8 mouse cellular contexts compared by ENCODE assay signal in the genomic region with DNA sequence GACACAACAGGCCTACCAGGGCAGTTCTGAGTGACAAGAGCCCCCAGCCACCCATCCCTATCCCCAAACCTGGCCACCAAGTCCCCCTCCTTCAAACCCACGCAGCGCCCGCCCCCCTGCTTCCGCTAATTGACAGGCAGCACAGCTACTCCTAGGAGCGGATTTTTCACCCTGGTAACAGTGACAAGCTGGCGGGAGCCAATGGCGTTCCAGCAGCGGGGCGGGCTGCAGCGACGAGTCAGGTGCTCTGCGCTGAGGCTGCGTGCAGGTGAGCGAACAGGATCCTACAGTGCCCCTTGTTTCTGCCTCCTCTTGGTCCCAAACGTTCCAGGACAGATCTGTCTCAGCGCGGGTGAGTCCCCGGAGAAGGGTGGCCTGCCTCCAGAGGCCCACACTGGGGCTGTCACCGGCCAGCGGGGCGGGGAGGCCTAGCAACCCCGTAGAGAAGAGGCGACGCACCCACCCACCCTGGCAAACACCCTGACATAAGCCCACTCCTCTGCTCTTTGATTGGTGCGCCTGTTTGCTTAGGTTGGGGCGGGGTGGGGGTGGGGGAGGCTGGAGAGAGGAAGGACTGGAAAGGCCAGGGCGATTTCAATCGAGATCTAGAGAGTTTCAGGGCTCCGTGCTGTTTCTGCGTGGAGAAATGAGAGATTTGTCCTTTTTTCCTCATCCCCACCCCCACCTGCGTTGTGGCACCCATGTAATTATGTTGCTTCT. TPM values are rescaled to one million over a fixed set of nuclear protein-coding genes. Genes with fewer than 3 reads are reported as not detected.
A peak's percentile ranks its signal among the peaks of the same experiment; 100 is the strongest.
DNase-seq lines count a peak whose midpoint lies in the region; ATAC-seq lines count a peak whose summit lies in the region.

A gene (plus strand): TSS at position 183 of the 720 bp plus-strand sequence.

- peak within 1 kb of the TSS; percentile 79 for H3K9ac ChIP-seq in hindbrain, embryonic 13.5 days

- H3K27me3 ChIP-seq in hindbrain, embryonic 13.5 days: no peaks in the 10 kb centered on the region

- peaks cover 28% of the 10 kb centered on the region for H3K4me1 ChIP-seq in hindbrain, embryonic 13.5 days (replicated peaks)

- H3K4me2 ChIP-seq in hindbrain, embryonic 13.5 days: peak within 1 kb of the TSS; percentile 66

- peak; percentile 99 for ATAC-seq in hindbrain, embryonic 13.5 days (ENCODE audit: low FRiP score)

- peak; percentile 87 for DNase-seq in R1 (ENCODE audit: low read depth, low spot score)
- DNase-seq in cerebellum, postnatal 25 days: peak; percentile 93 to 95
- peak; percentile 70 to 83 for DNase-seq in frontal cortex, postnatal 25 days (ENCODE audit: low spot score in 2 of 2)
- DNase-seq in layer of hippocampus, postnatal 25 days (ENCODE audit: extremely low spot score in 1 of 2, low spot score in 1 of 2): peak; percentile 73 to 77
- DNase-seq in lung, postnatal 14 days: peak; percentile 82
- DNase-seq in retina, embryonic 14.5 days (ENCODE audit: low spot score): peak; percentile 83
- peak; percentile 82 to 86 for DNase-seq in thymus, postnatal 36 days

- peaks cover 33% of the 10 kb centered on the region for H3K36me3 ChIP-seq in hindbrain, embryonic 13.5 days

- peak within 1 kb of the TSS; percentile 59 for H3K4me3 ChIP-seq in hindbrain, embryonic 13.5 days

- peak within 1 kb of the TSS; percentile 93 for H3K27ac ChIP-seq in hindbrain, embryonic 13.5 days

- WGBS in hindbrain, embryonic 13.5 days: under 1% methylated on average over 31 of the region's 31 CpGs

- no peaks in the 10 kb centered on the region for H3K9me3 ChIP-seq in hindbrain, embryonic 13.5 days

RNA-seq across cellular contexts. Expression of the gene that starts here (rescaled TPM):
- 79.3 and 83.6 TPM in 2 replicates for polyA plus RNA-seq in hindbrain, embryonic 13.5 days (2015; fragmentation: Nextera tagmentation; extraction: Ambion mirVana)
- total RNA-seq in layer of hippocampus, postnatal 25 days (2021): 100 to 1,000 TPM; 148 to 158 TPM

Comparison
In these comparisons a context has a peak if more than half of its experiments do, and no peak if none do; other contexts are left out.
1. Peak in every context shown above with its lines: DNase-seq, ATAC-seq, H3K4me3 ChIP-seq and H3K27ac ChIP-seq.